Mouse (Mus musculus): Measurements from ENCODE around the gene Pkd2l1. TPM values are rescaled to one million over a fixed set of nuclear protein-coding genes. Genes with fewer than 3 reads are reported as not detected.

Gene Pkd2l1
- polyA plus RNA-seq, 1 experiment from 2014 or later: 0.75 TPM

DNA sequence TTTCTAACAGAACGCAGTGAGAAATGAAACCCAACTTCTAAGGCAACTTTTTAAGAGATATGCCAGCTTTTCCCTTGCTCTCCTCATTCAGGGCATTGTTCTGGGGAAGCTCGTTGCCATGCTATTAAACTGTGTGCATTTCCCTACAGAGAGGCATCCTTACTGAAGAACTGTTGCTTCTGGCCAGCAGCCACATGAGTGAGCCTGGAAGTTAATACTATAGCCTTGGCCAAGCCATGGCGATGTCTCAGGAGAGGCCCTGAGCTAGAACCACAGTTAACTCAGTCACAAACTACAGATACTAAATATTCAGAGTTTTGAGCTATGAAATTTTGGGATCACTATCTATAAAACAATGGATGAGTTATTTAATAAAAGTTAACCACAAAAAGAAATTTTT lies 89.2 kb downstream of the Pkd2l1 start:
- H3K4me2 ChIP-seq (ENCODE audit: low read length): no peak overlapping the region
- H3K27ac ChIP-seq (ENCODE audit: low read depth, low read length): no peak overlapping the region
- H3K9me3 ChIP-seq (ENCODE audit: control insufficient read depth, low read length): no peaks in the 10 kb centered on the region
- WGBS: 81% methylated on average over 3 of the region's 3 CpGs
- no peak for ATAC-seq
- H3K4me1 ChIP-seq (ENCODE audit: control insufficient read depth, insufficient read depth, low read depth, low read length): peaks cover 14% of the 10 kb centered on the region
- peaks cover 2% of the 10 kb centered on the region; the same call in 1 of the 2 replicates for H3K36me3 ChIP-seq (ENCODE audit: control insufficient read depth, insufficient read depth, low read length)
- H3K4me3 ChIP-seq (ENCODE audit: low read length): no peak overlapping the region
- H3K27me3 ChIP-seq (replicated peaks; ENCODE audit: control insufficient read depth, insufficient read depth, low read length): no peaks in the 10 kb centered on the region
- no peak overlapping the region for H3K9ac ChIP-seq (ENCODE audit: low read depth, low read length)

DNA sequence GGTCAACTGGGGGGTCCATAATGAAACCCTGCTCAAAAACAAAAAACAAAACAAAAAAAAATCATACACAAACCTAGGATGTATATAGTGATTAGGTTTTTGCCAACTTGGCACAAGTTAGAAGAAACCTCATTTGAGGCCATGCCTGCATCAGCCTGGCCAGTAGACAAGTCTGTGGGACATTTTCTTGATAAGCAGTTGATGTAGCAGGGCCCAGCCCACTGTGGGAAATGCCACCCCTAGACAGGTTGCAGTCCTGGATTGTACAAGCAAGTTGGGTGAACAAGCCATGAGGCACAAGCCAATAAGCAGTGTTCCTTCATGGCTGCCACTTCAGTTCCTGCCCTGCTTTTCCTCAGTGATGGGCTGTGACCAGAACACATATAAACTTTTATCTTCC lies 91.4 kb downstream of the Pkd2l1 start:
- Histone ChIP-seq H3K4me2 (ENCODE audit: low read length) (no peak overlapping the region), H3K9me3 (ENCODE audit: control insufficient read depth, low read length) (peaks cover 2% of the 10 kb centered on the region; the same call in 1 of the 2 replicates), H3K27me3 (replicated peaks; ENCODE audit: control insufficient read depth, insufficient read depth, low read length) (no peaks in the 10 kb centered on the region), H3K27ac (ENCODE audit: low read depth, low read length) (no peak overlapping the region), H3K4me1 (ENCODE audit: control insufficient read depth, insufficient read depth, low read depth, low read length) (peaks cover 3% of the 10 kb centered on the region), H3K36me3 (ENCODE audit: control insufficient read depth, insufficient read depth, low read length) (peaks cover 12% of the 10 kb centered on the region), H3K4me3 (ENCODE audit: low read length) (no peak overlapping the region), H3K9ac (ENCODE audit: low read depth, low read length) (no peak overlapping the region)
- ATAC-seq: no peak

Other genes with a start within 250 kb of the Pkd2l1 start
- 0.26 and 0.70 TPM in 2 replicates for gene Cpn1, start 205.9 kb downstream of the Pkd2l1 start, polyA plus RNA-seq (2015; fragmentation: Nextera tagmentation; extraction: Ambion mirVana)
- 0.07 TPM in 1 of 2 replicates, not detected in the other for gene Cyp2c23, start 163.2 kb downstream of the Pkd2l1 start, polyA plus RNA-seq (2015; fragmentation: Nextera tagmentation; extraction: Ambion mirVana)
- 21.7 and 23.3 TPM in 2 replicates for gene Erlin1, start 122.7 kb downstream of the Pkd2l1 start, polyA plus RNA-seq (2015; fragmentation: Nextera tagmentation; extraction: Ambion mirVana)
- gene Chuk, start 85.0 kb downstream of the Pkd2l1 start, polyA plus RNA-seq (2015; fragmentation: Nextera tagmentation; extraction: Ambion mirVana): 54.3 and 57.0 TPM in 2 replicates
- gene Cwf19l1, start 56.6 kb downstream of the Pkd2l1 start, polyA plus RNA-seq (2015; fragmentation: Nextera tagmentation; extraction: Ambion mirVana): 28.0 TPM in 2 replicates
- gene Bloc1s2, start 46.0 kb downstream of the Pkd2l1 start, polyA plus RNA-seq (2015; fragmentation: Nextera tagmentation; extraction: Ambion mirVana): 153 and 158 TPM in 2 replicates
- gene Scd3, start 10.8 kb upstream of the Pkd2l1 start, polyA plus RNA-seq (2015; fragmentation: Nextera tagmentation; extraction: Ambion mirVana): 4.9 and 6.6 TPM in 2 replicates
- 290 and 322 TPM in 2 replicates for gene Scd2, start 101.2 kb upstream of the Pkd2l1 start, polyA plus RNA-seq (2015; fragmentation: Nextera tagmentation; extraction: Ambion mirVana)
- gene Scd4, start 140.7 kb upstream of the Pkd2l1 start, polyA plus RNA-seq (2015; fragmentation: Nextera tagmentation; extraction: Ambion mirVana): 0.16 and 0.21 TPM in 2 replicates
- gene Scd1, start 215.4 kb upstream of the Pkd2l1 start, polyA plus RNA-seq (2015; fragmentation: Nextera tagmentation; extraction: Ambion mirVana): 7.9 and 9.3 TPM in 2 replicates